Mouse (Mus musculus): ENCODE data around the gene Tram2.
A peak's percentile ranks its signal among the peaks of the same experiment; 100 is the strongest.

Gene Tram2

GRCm38 (mm10) chr1:21067536-21068221, 11.3 kb downstream of the Tram2 start:
- DNase-seq (ENCODE audit: low read depth) = no peak

GRCm38 (mm10) chr1:21064153-21064552, 14.9 kb downstream of the Tram2 start:
- DNase-seq (ENCODE audit: low read depth) = no peak

- DNase-seq (ENCODE audit: low read depth) = no peak
Observed at GRCm38 (mm10) chr1:21059385-21060109, 19.5 kb downstream of the Tram2 start.

- DNase-seq (ENCODE audit: low read depth) = no peak
Observed at GRCm38 (mm10) chr1:21053009-21053408, 26.0 kb downstream of the Tram2 start.

- peak; percentile 53 for DNase-seq (ENCODE audit: low read depth)
Observed at GRCm38 (mm10) chr1:21052608-21053007, 26.4 kb downstream of the Tram2 start.

- DNase-seq (ENCODE audit: low read depth) = no peak
Observed at GRCm38 (mm10) chr1:21052132-21052545, 26.9 kb downstream of the Tram2 start.

GRCm38 (mm10) chr1:21049005-21049404, 30.0 kb downstream of the Tram2 start:
- no peak for DNase-seq (ENCODE audit: low read depth)

GRCm38 (mm10) chr1:21048402-21048801, 30.6 kb downstream of the Tram2 start:
- no peak for DNase-seq (ENCODE audit: low read depth)

GRCm38 (mm10) chr1:21042461-21042860, 36.6 kb downstream of the Tram2 start:
- no peak for DNase-seq (ENCODE audit: low read depth)

GRCm38 (mm10) chr1:21040610-21041326, 38.3 kb downstream of the Tram2 start:
- peak; percentile 41 for DNase-seq (ENCODE audit: low read depth)

- DNase-seq (ENCODE audit: low read depth) = no peak
Observed at GRCm38 (mm10) chr1:21040173-21040572, 38.9 kb downstream of the Tram2 start.

- no peak for DNase-seq (ENCODE audit: low read depth)
Observed at GRCm38 (mm10) chr1:21039564-21039963, 39.5 kb downstream of the Tram2 start.

- no peak for DNase-seq (ENCODE audit: low read depth)
Observed at GRCm38 (mm10) chr1:21037881-21038601, 41.0 kb downstream of the Tram2 start.

GRCm38 (mm10) chr1:21035878-21036277, 43.2 kb downstream of the Tram2 start:
- no peak for DNase-seq (ENCODE audit: low read depth)

GRCm38 (mm10) chr1:21033792-21034119, 45.3 kb downstream of the Tram2 start:
- no peak for DNase-seq (ENCODE audit: low read depth)

- DNase-seq (ENCODE audit: low read depth) = no peak
Observed at GRCm38 (mm10) chr1:21033065-21033791, 45.8 kb downstream of the Tram2 start.

GRCm38 (mm10) chr1:21031650-21032049, 47.4 kb downstream of the Tram2 start:
- DNase-seq (ENCODE audit: low read depth) = no peak

- no peak for DNase-seq (ENCODE audit: low read depth)
Observed at GRCm38 (mm10) chr1:21029000-21029399, 50.0 kb downstream of the Tram2 start.

GRCm38 (mm10) chr1:21026534-21026933, 52.5 kb downstream of the Tram2 start:
- DNase-seq (ENCODE audit: low read depth) = no peak

GRCm38 (mm10) chr1:21025203-21025602, 53.8 kb downstream of the Tram2 start:
- no peak for DNase-seq (ENCODE audit: low read depth)

- no peak for DNase-seq (ENCODE audit: low read depth)
Observed at GRCm38 (mm10) chr1:21023101-21023500, 55.9 kb downstream of the Tram2 start.

GRCm38 (mm10) chr1:21014463-21014862, 64.6 kb downstream of the Tram2 start:
- peak; percentile 98 for DNase-seq (ENCODE audit: low read depth)
